Mouse (Mus musculus) heart, postnatal 25 days (tissue): ENCODE data around the gene Olfr629. TPM values are rescaled to one million over a fixed set of nuclear protein-coding genes. Genes with fewer than 3 reads are reported as not detected.
"Not testable (repeated sequence)": the region's sequence is repeated elsewhere in the genome, so short reads cannot be mapped to it uniquely, and the experiment has no call there.

Source experiments
- DNase-seq: peaks from one replicate; pipeline ENCODE4 v3.0.0; 2022; ENCODE audit warnings: low spot score
- intact Hi-C: fragments of 180-260 bp; cut with DNase I; formaldehyde crosslinking; loops from one replicate; pipeline ENCODE4 v1.15.1; 2025
- total RNA-seq, 2 experiments: library from RNA; stranded (reverse); gene quantifications; 2 replicates each; pipeline ENCODE4 v1.2.3; 2021

Gene Olfr629
- not detected for total RNA-seq

GRCm38 (mm10) chr7:103744843-103745242 is at the start of gene Olfr629:
TSS of gene Olfr629 (minus strand) at chr7:103744943.
- no peak for DNase-seq
- intact Hi-C loops, result no loop called here

- intact Hi-C loops, result loop anchor here (1.0 to 5.0 kb wide), 3 partner anchors 79 to 150 kb away; no protein-coding TSS in a partner anchor
These were observed 48.1 kb upstream of the Olfr629 start for GRCm38 (mm10) chr7:103792669-103793388.

GRCm38 (mm10) chr7:103791721-103792120 is 47.0 kb upstream of the Olfr629 start, which contains the start of gene Olfr67:
TSS of gene Olfr67 (minus strand) at chr7:103791821.
- intact Hi-C loops, result loop anchor here (2.0 to 5.0 kb wide), 2 partner anchors 81 to 151 kb away; no protein-coding TSS in a partner anchor
- no peak for DNase-seq

More at GRCm38 (mm10) chr7:103792669-103793388, 48.1 kb upstream of the Olfr629 start:
- no peak for DNase-seq

GRCm38 (mm10) chr7:103779598-103779997 is 34.9 kb upstream of the Olfr629 start, which contains the start of gene Olfr68:
TSS of gene Olfr68 (minus strand) at chr7:103779698.
- no peak for DNase-seq
- intact Hi-C loops, result no loop called here

- DNase-seq, intact Hi-C loops: not testable (repeated sequence)
These were observed 32.9 kb upstream of the Olfr629 start for GRCm38 (mm10) chr7:103777652-103778051.

GRCm38 (mm10) chr7:103771494-103771893 is 26.8 kb upstream of the Olfr629 start, which contains the start of gene Olfr69:
TSS of gene Olfr69 (minus strand) at chr7:103771594.
- intact Hi-C loops, result no loop called here
- DNase-seq, result no peak

GRCm38 (mm10) chr7:103767687-103768086 is 22.9 kb upstream of the Olfr629 start:
- intact Hi-C loops, result not testable (repeated sequence)

GRCm38 (mm10) chr7:103762212-103762611 is 17.5 kb upstream of the Olfr629 start:
- intact Hi-C loops, DNase-seq: not testable (repeated sequence)

More at GRCm38 (mm10) chr7:103767687-103768086, 22.9 kb upstream of the Olfr629 start:
- not testable (repeated sequence) for DNase-seq

GRCm38 (mm10) chr7:103757233-103757632 is 12.5 kb upstream of the Olfr629 start, which contains the start of gene Olfr630:
TSS of gene Olfr630 (minus strand) at chr7:103757333.
- DNase-seq, result no peak

GRCm38 (mm10) chr7:103730074-103730473 is 14.7 kb downstream of the Olfr629 start, which contains the start of gene Olfr628:
TSS of gene Olfr628 (plus strand) at chr7:103730374.
- intact Hi-C loops, result no loop called here
- DNase-seq, result no peak

More at GRCm38 (mm10) chr7:103757233-103757632, 12.5 kb upstream of the Olfr629 start, which contains the start of gene Olfr630:
- intact Hi-C loops, result no loop called here

- DNase-seq, intact Hi-C loops: not testable (repeated sequence)
These were observed 28.3 kb downstream of the Olfr629 start for GRCm38 (mm10) chr7:103716398-103716797.

GRCm38 (mm10) chr7:103714371-103714770 is 30.4 kb downstream of the Olfr629 start, which contains the start of gene Olfr243:
TSS of gene Olfr243 (plus strand) at chr7:103714671.
- DNase-seq, result no peak
- intact Hi-C loops, result no loop called here

- intact Hi-C loops, result no loop called here
- no peak for DNase-seq
These were observed 32.7 kb downstream of the Olfr629 start for GRCm38 (mm10) chr7:103712024-103712423.

- DNase-seq, result no peak
- intact Hi-C loops, result no loop called here
These were observed 45.3 kb downstream of the Olfr629 start for GRCm38 (mm10) chr7:103699469-103699868.

Other genes with a start within 250 kb of the Olfr629 start
- gene Olfr609, start 246.9 kb downstream of the Olfr629 start, total RNA-seq, result not detected
- gene Olfr610, start 232.8 kb downstream of the Olfr629 start, total RNA-seq, result not detected
- not detected for gene Olfr611, start 224.1 kb downstream of the Olfr629 start, total RNA-seq
- not detected for gene Olfr612, start 202.2 kb downstream of the Olfr629 start, total RNA-seq
- gene Olfr613, start 196.9 kb downstream of the Olfr629 start, total RNA-seq, result not detected
- not detected for gene Olfr615, start 188.9 kb downstream of the Olfr629 start, total RNA-seq
- not detected for gene Olfr616, start 175.8 kb downstream of the Olfr629 start, total RNA-seq
- not detected for gene Olfr617, start 171.9 kb downstream of the Olfr629 start, total RNA-seq
- gene Olfr618, start 154.8 kb downstream of the Olfr629 start, total RNA-seq, result not detected
- gene Olfr619, start 144.4 kb downstream of the Olfr629 start, total RNA-seq, result not detected
- gene Olfr620, start 132.4 kb downstream of the Olfr629 start, total RNA-seq, result not detected
- gene Olfr622, start 102.2 kb downstream of the Olfr629 start, total RNA-seq, result not detected
- not detected for gene Olfr623, start 81.2 kb downstream of the Olfr629 start, total RNA-seq
- not detected for gene Olfr624, start 73.8 kb downstream of the Olfr629 start, total RNA-seq
- not detected for gene Olfr625-ps1, start 62.2 kb downstream of the Olfr629 start, total RNA-seq
- gene Olfr243, start 30.3 kb downstream of the Olfr629 start, total RNA-seq, result not detected
- not detected for gene Olfr628, start 14.6 kb downstream of the Olfr629 start, total RNA-seq
- not detected for gene Olfr630, start 12.4 kb upstream of the Olfr629 start, total RNA-seq
- gene Olfr69, start 26.7 kb upstream of the Olfr629 start, total RNA-seq, result not detected
- gene Olfr68, start 34.8 kb upstream of the Olfr629 start, total RNA-seq, result not detected
- not detected for gene Olfr67, start 46.9 kb upstream of the Olfr629 start, total RNA-seq
- 1,000 to 10,000 TPM; 1,406 to 3,005 TPM for gene Hbb-bt, start 69.1 kb upstream of the Olfr629 start, total RNA-seq
- gene Hbb-bs, start 83.2 kb upstream of the Olfr629 start, total RNA-seq, result over 10,000 TPM in 1 of 2 experiments, 1,000 to 10,000 TPM in 1; 9,976 to 23,536 TPM
- gene Hbb-bh2, start 95.6 kb upstream of the Olfr629 start, total RNA-seq, result not detected
- gene Hbb-bh1, start 98.2 kb upstream of the Olfr629 start, total RNA-seq, result not detected
- gene Hbb-y, start 108.3 kb upstream of the Olfr629 start, total RNA-seq, result not detected
- gene Olfr66, start 141.3 kb upstream of the Olfr629 start, total RNA-seq, result not detected
- gene Olfr64, start 149.5 kb upstream of the Olfr629 start, total RNA-seq, result not detected
- gene Olfr65, start 158.5 kb upstream of the Olfr629 start, total RNA-seq, result not detected
- gene Olfr631, start 183.9 kb upstream of the Olfr629 start, total RNA-seq, result not detected
- not detected for gene Olfr632, start 189.4 kb upstream of the Olfr629 start, total RNA-seq
- not detected for gene Olfr633, start 199.5 kb upstream of the Olfr629 start, total RNA-seq
- not detected for gene Olfr635, start 226.2 kb upstream of the Olfr629 start, total RNA-seq